Mouse (Mus musculus) urinary bladder, postnatal 25 days (tissue): ENCODE data around the gene Ssh1.

Experiments used
- DNase-seq: peaks from one replicate; pipeline ENCODE4 v3.0.0; 2022; ENCODE audit warnings: low spot score

Ssh1 gene

DNA sequence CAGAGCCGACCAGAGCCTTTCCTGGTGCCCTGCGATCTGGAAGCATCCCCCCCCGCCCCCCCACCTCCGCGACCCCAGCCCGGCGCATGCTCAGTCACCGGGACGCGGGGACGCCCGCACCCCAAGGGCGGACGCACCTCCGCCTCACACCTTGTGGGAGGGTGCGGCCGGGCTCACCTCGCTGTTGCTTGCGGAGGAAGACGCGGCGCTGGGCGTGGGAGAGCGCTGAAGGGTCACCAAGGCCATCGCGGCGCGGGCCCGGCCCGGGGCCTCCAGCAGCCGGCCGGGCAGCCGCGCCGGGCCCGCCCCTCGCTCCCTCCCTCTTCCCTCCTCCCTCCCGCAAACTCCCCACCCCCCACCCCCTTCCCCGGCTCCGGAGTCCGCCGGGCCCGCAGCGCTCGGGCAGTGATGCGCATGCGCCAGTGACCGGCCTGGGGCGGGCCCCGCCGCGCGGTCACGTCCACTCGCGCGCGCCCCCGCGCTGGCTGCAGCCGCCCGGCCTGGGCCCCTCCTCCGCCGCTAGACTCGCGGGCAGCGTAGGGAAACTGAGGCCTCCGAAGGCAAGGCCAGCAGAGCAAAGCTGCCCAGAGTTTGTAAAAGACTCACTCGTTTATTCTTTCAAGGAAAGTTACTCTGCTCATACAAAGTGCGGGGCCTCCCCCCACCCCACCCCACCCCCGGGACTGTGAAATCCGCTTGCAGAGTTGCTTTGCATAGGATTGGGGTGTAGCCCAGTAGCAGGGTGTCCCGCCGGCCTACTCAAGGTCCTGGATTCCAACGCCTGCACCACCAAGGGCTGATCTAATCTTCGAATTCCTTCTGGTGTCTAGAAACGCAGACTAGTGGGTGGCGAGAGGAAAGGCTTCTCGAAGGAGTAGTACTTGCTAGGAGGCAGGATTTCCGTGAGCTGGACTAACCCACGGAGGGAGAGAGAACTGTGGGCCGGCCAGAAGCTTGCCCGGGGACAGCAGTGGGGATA, at the start of gene Ssh1:
TSS of gene Ssh1 (minus strand) at position 408 of the 979 bp plus-strand sequence.
- DNase-seq = peak; percentile 93

GRCm38 (mm10) chr5:114041327-114041930, 47.7 kb upstream of the Ssh1 start:
- DNase-seq = peak; percentile 10

- no peak for DNase-seq
These were observed 47.2 kb upstream of the Ssh1 start for GRCm38 (mm10) chr5:114040911-114041310.

DNA sequence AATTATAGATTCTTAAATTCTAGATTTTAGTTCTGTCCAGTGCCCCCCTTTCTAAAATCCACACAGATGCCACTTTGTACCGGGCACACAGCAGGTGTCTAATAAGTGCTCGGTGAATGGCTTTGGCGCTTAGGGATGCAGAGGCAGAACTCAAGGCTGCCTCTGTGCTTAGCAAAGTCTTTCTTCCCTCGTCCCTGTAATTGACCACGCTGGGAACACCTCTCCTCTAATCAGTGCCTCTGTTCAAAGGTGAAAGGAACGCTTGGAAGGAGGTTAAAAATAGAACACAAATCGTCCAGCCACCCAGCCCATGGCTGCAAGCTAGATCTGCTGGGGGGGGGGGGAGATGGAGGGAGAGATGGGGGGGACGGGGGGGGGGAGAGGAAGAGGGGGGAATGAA, 46.8 kb upstream of the Ssh1 start:
- no peak for DNase-seq

GRCm38 (mm10) chr5:114035111-114035510, 41.4 kb upstream of the Ssh1 start:
- DNase-seq = no peak

- no peak for DNase-seq
These were observed 40.7 kb upstream of the Ssh1 start for GRCm38 (mm10) chr5:114034393-114034792.

DNA sequence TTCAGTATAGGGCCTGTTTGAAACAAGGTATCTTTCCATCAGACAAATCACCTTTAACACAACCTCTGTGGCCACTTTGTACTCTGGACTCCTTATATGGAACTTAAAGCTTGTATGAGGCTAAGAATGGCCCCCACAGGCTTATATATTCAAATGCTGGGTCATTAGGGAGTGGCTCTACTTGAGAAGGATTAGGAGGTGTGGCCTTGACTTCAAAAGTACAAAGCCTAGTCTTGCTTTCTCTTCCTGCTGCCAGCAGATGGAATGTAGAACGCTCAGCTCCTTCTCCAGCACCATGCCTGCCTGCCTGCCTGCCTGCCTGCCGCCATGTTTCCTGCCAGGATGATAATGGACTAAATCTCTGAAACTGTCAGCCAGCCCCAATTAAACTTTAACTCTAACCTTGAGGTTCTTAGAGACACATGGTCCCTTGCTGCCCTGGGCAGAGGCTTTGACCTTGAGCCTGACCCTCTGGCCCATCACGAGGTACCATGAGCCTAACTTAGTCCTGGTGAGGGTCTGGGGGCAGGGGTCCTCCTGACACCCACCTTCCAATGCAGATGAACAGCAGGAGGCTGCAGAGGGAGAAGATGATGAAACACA, 38.6 kb upstream of the Ssh1 start:
- no peak for DNase-seq

DNA sequence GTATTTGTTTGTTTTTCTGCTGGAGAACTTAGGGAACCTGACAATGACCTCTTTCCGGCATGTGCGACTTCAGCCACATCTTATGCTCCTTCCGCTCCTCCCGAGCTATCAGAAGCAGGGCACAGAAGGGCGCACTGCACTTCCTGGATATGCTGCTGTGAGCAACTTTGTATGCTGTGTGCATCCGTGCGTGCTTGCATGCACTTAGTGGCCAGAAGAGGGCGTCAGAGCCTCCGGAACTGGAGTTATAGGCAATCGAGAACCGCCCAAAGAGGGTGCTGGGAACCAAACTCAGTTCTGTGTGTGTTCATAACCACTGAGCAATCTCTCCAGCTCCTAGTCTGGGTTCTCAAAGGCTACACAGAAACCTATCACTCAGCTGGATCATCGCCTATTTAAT, 37.0 kb upstream of the Ssh1 start:
- no peak for DNase-seq

DNA sequence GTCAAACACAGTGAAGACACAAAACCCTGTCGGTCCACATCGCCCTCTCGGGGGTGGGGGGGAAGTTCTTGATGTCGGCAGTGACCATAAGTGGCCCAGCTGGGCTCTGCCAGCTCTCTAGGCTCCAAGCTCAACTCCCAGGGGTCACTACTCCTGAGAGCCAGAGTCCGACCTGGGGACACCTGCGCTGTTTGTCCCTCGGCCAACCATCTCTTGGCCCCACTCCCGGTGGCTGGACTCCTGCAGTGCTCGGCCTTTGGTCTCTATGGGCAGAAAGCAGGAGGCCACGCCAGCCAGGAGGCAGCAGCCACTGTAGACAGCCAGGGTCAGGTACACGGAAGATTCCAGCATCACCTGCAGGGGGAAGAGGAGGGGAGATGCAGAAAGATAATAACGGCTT, 34.4 kb upstream of the Ssh1 start:
- no peak for DNase-seq

- DNase-seq = no peak
These were observed 33.7 kb upstream of the Ssh1 start for GRCm38 (mm10) chr5:114027217-114027944.

DNA sequence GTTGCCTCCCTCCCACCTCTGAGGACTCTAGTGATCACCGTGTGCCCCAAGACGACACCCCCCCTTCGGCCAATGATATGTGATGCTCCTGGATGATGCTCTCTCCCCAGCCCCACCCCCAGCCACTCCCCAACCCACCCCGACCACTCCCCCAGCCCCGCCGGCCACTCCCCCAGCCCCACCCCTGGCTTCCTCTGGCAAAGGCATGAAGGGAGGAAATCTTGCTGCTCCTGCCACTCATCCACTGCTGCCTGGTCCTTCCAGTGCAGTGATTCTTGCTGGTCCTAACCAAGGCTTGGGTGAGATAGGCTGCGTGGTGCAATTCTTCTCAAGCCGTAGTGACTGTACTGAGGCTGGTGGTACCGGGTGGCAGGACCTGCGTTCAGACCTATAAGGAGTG, 31.2 kb upstream of the Ssh1 start:
- no peak for DNase-seq

DNA sequence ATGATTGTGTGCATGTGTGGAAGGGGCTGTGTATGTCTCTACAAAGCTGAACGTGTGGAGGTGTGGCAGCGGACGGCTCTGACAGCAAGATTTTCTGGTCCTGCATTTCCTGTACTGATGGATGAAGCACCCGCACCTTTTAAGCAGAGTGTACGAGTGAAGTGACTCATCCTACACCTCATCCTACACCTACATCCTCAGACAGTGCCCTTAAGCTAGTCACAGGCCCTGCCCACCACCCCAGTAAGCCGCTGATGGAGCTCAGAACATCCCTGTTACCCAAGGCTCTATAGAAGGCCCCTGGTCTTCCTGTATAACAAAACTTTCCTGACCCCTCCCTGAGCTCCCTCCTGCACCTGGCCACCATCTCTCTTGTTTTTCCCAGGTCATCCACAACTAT, 30.7 kb upstream of the Ssh1 start:
- no peak for DNase-seq

- DNase-seq = no peak
These were observed 21.4 kb upstream of the Ssh1 start for GRCm38 (mm10) chr5:114015121-114015520.

GRCm38 (mm10) chr5:114009049-114009448, 15.4 kb upstream of the Ssh1 start:
- DNase-seq = no peak

DNA sequence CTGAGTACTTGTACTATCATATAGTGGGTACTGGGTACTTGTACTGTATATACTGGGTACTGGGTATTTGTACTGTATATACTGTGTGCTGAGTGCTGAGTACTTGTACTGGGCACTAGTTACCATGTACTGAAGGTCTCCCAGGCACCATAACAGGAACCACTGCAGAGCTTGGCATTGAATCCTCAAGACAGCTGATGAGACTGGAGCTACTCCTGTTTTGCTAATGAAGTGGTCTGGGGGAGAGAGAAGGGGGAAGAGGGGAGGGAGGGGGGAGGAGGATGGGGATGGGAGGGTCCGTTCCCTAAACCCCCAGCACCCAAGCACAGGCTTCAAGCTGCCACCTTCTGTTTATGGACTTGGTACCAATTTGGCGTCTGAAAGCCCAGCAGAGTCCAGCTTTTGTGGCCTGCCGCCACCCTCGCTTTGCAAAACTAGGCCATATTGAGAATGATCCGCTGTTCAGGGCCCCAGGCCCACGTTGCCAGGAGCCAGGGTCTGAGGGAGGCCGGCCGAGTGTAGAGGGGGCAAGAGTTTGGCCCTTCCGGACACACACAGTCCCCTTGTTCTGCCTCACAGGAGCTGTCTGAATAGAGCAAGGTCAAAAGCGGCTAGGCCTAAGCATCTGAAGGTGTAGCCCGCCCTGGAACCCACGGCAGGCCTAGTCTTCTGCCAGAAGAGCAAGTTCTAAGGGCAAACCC, 14.2 kb upstream of the Ssh1 start:
- no peak for DNase-seq

GRCm38 (mm10) chr5:114006974-114007373, 13.3 kb upstream of the Ssh1 start:
- DNase-seq = no peak

DNA sequence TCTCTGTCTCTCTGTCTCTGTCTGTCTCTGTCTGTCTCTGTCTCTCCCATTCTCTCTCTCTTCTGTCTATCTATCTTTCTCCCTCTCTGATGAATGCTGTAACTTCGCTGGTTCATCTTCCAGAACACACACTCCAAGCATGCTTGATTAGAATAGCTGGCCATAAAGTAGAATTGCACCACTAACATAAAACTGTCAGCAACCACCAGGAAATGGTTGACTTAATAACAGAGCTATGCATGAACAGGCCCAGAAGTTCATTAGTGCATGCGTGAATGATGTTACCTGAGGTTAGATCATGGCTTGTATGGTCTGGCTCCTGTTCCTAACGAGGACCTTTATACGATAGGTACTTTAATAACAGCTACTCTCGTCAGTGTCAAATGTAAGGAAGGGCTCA, 11.4 kb upstream of the Ssh1 start:
- DNase-seq = no peak

DNA sequence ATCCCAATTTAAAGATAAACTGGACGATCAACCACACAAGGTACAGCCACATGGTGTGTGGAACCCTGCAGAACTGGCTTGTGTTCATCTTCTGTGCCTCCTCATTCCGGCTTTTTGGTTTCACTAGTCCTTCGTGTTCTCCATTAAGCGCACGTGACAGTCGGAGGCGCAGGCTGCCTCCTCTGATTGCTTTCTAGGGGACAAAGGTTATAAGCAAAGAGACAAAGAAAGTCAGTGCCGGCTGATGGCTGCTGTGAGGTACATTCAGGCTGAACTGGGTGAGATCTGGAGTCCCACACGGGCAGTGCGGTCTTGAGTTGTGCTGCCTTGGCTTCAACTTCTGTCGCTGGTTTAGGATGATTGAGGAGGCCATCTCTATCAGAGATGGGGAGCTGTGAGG, 10.9 kb upstream of the Ssh1 start:
- DNase-seq = no peak

GRCm38 (mm10) chr5:114003542-114003941, 9.8 kb upstream of the Ssh1 start, which contains the start of gene Dao:
TSS of gene Dao (plus strand) at chr5:114003703.
- DNase-seq = no peak

- DNase-seq = no peak
These were observed 5.7 kb upstream of the Ssh1 start for GRCm38 (mm10) chr5:113999382-113999781.

GRCm38 (mm10) chr5:113996458-113996857, 2.8 kb upstream of the Ssh1 start:
- DNase-seq = no peak

DNA sequence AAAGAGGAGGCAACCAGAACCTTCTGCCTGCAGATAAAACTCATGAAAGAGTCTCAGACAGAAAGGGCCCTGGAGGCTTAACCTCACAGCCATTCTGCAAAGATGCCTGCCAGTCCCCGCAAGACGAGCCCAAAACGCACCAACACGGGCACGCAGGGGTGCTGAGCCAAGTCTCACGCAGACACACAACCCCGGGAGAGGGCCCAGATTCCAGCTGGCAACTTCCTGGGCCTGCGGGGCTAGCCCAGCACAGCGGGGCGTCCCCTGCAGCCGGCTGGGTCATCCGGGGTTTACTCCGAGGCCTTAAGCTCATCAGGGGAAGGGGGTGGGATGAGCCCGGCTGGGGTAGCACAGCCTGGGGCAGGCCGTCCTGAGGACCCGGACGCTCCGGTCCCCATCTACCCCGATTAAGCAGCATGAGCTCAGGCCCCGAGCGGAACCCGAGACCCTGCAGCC, 635 bp downstream of the Ssh1 start:
- no peak for DNase-seq
